Mouse (Mus musculus): ENCODE results near the gene Rac1.
"Not testable (repeated sequence)": the region's sequence is repeated elsewhere in the genome, so short reads cannot be mapped to it uniquely, and the experiment has no call there.

Gene Rac1

DNA sequence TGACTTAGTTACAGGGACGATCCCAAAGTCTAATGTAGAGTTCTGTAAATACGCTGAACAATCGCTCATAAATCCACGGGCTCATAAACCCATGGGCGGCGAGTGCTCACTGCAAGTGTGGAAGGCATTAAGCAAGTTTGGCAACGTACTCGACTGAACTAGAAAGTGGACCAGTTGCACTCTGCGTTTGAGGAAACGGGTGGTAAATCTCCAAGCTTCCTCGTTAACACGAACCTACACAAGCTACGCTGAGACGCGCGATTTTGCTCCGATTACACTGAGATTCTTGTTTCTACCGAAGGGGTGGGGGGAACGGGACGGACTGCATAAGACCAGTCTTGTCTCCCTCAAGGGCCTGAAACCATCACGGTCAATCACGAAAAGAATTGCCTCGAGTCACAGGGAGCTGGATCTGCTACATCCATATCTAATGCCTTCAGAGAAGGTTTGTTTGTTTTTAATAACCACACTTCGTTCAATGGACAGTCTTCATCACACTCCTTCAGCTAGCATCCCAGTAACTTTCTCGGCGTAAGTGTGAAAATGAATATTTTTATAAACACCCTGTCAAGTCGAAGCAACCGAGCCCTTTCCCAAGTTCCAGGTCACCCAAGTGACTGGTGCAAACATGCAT lies 1.0 kb downstream of the Rac1 start:
- peak; percentile 63 for DNase-seq (ENCODE audit: low read depth, low spot score)

DNA sequence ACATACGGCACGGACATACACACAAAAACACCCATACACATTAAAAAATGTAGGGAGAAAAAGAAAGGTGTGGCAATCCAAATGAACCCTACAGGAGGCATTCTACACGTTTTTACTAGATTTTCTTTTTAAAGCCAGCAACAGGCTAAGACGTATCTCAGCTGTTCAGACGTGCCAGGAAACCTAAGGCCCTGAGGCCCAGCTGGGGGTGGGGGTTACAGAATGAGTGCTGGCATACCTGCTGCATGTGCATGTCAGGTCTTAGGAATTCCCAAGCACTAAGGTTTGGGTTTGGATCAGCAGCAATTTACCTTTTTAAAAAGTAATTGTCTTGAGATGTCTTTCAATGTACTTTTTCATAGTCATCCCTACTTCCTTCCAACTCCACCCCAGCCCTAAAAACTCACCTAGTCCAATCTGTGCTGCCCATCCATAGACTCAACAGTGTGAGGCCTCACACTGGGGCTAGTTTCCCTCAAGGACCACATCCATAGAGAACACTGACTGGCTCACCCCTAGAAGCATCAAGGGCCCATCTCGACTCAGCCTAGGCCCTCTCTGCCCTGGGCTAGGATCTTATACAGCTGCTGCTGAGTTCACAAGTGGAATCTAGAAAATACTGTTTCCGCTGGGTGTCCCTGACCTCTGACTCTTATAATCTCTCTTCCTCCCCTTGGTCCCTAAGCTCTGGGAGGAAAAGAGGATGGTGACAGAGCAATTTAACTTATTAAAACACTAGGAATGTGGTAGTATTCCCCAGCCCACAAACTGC lies 2.2 kb downstream of the Rac1 start:
- DNase-seq (ENCODE audit: low read depth, low spot score), result no peak

- DNase-seq (ENCODE audit: low read depth, low spot score), result no peak
Measured at GRCm38 (mm10) chr5:143522882-143523281, 5.0 kb downstream of the Rac1 start.

- DNase-seq (ENCODE audit: low read depth, low spot score), result peak; percentile 28
Measured at GRCm38 (mm10) chr5:143520415-143520814, 7.4 kb downstream of the Rac1 start.

- DNase-seq (ENCODE audit: low read depth, low spot score), result peak; percentile 63
Measured at GRCm38 (mm10) chr5:143518045-143518591, 9.7 kb downstream of the Rac1 start.

GRCm38 (mm10) chr5:143517436-143517835 lies 10.4 kb downstream of the Rac1 start:
- peak; percentile 55 for DNase-seq (ENCODE audit: low read depth, low spot score)

- no peak for DNase-seq (ENCODE audit: low read depth, low spot score)
Measured at GRCm38 (mm10) chr5:143517005-143517404, 10.8 kb downstream of the Rac1 start.

DNA sequence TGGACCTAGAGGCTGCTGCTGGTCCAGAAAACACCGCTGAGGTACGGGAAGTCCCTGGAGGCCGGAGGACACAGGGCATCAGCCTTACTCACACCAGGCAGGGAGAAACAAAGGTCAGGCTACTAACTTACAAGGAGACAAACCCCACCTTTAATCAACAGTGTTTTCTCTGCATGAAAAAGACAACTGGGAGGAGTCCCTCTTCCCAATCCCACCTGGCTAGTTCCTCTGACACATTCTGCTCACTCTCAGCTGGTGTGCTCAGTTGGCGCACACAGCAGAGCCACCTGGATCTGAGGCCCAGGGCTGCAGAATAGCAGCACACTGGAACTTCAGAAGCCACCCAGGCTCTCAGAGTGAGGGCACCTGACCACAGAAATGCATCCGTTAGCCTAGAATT lies 13.0 kb downstream of the Rac1 start:
- no peak for DNase-seq (ENCODE audit: low read depth, low spot score)

DNA sequence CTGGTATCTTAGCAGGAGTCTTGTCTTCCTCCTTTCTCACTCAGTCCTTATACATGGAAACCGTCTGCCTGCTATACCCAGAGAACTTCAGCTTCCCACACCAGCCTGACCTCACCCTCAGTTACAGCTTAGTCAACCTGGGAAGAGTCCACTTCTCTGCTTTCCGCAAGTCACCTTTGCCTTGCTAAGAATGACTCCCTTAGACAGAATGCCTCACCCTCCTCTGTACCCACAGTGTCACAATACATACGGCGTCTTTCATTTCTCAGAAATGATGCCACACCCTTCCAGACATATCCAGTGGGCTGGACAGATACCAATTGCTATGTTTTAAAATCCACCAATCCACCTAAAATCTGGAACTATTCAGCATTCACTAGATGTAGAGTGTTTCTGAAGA lies 15.5 kb downstream of the Rac1 start:
- no peak for DNase-seq (ENCODE audit: low read depth, low spot score)

- no peak for DNase-seq (ENCODE audit: low read depth, low spot score)
Measured at GRCm38 (mm10) chr5:143511577-143511976, 16.3 kb downstream of the Rac1 start.

DNA sequence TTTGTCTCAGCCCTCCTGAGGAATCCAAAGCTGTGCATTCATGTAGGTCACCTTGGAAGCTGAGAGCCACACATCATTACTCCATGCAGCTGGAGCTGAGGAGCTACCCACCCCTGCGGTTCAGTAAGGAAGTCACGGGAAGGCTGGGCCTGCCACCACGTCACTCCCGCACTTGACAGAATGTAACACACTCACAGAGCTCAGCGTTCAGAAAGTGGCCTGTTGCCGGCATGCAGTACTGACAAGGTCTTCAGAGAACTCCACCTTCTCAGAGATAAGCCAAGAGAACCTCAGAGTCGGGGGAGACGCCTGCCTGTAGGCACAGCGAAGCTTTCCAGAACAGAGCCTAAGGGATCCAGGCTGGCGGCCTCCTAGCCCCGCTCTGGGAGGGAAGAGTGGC lies 18.1 kb downstream of the Rac1 start:
- no peak for DNase-seq (ENCODE audit: low read depth, low spot score)

GRCm38 (mm10) chr5:143509294-143509693 lies 18.5 kb downstream of the Rac1 start:
- DNase-seq (ENCODE audit: low read depth, low spot score), result no peak

- DNase-seq (ENCODE audit: low read depth, low spot score), result peak; percentile 41
Measured at GRCm38 (mm10) chr5:143505545-143505944, 22.3 kb downstream of the Rac1 start.

GRCm38 (mm10) chr5:143505056-143505455 lies 22.8 kb downstream of the Rac1 start:
- no peak for DNase-seq (ENCODE audit: low read depth, low spot score)

- DNase-seq (ENCODE audit: low read depth, low spot score), result peak; percentile 66
Measured at GRCm38 (mm10) chr5:143504453-143504852, 23.4 kb downstream of the Rac1 start.

DNA sequence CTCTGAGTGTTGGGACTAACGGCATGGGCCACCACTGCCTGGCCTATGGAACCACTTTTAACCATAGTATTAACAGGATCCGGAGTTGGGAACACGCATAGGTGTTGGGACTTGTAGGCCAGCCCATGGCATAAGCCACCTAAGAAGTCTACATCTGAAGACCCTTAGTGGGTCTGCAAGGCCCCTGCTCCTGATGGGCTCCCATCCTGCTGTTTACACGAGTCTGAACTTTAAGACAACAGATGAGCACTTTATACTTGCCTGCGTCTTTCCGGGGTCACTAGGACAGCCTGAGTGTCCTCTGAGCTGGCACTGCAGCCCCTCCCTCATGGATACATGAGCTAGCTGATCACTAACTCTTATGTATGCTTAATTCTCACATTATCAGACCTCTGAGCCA lies 24.1 kb downstream of the Rac1 start:
- no peak for DNase-seq (ENCODE audit: low read depth, low spot score)

DNA sequence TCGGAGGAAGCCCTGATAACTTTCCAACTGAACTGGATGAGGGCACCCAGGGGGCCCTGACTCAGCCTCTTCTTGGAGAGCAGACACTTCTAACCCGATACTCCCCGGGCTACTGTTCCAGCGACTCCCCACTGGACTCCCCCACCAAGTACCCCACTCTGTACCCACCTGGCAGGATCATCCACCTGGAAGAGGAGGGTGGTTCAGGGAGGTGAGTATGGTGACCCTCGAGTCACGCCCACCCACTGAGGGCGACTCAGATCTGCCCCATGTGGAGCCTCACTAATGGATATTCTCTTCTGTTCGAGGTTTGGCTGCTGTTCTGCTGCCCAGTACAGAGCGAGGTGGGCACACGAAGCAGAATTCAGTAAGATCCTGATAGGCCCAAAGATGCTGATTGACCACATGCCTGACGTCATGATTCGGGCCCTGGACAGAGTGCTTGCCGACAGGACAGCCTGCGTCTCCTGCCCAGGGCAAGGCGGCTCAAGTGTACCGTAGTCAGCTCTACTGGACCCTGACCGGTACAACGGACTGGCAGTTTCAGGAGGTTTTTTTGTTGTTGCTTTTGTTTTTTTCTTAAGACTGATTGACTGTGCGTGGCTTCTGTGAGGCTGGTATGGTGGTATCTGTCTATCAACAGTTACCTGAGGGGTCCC lies 24.8 kb downstream of the Rac1 start:
- DNase-seq (ENCODE audit: low read depth, low spot score), result no peak

- no peak for DNase-seq (ENCODE audit: low read depth, low spot score)
Measured at GRCm38 (mm10) chr5:143501649-143502048, 26.2 kb downstream of the Rac1 start.

GRCm38 (mm10) chr5:143501140-143501539 lies 26.7 kb downstream of the Rac1 start:
- no peak for DNase-seq (ENCODE audit: low read depth, low spot score)

GRCm38 (mm10) chr5:143500711-143501110 lies 27.1 kb downstream of the Rac1 start:
- not testable (repeated sequence) for DNase-seq (ENCODE audit: low read depth, low spot score)

DNA sequence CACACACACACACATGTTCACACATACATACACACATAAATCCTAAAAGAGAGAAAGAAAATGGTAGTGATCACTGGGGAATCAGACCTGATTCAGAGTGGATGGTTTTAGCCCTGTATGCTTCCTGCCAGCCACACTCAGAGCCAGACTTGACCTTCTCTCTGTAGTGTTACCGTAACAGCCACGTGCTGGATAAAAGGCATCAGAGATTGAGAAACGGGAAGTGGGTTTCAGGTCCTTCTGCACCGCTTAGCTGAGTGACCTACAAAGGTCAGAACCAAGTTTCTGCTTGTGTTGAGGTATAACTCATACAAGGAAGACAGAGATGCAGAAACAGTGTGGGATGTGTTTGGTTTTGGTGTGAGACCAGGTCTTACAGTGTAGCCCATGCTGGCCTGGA lies 28.1 kb downstream of the Rac1 start:
- DNase-seq (ENCODE audit: low read depth, low spot score), result peak; percentile 32

GRCm38 (mm10) chr5:143499197-143499596 lies 28.6 kb downstream of the Rac1 start:
- DNase-seq (ENCODE audit: low read depth, low spot score), result no peak
